Mouse (Mus musculus): ENCODE data around the gene Krtcap2. TPM values are rescaled to one million over a fixed set of nuclear protein-coding genes. Genes with fewer than 3 reads are reported as not detected.
A peak's percentile ranks its signal among the peaks of the same experiment; 100 is the strongest.

The Krtcap2 gene
- total RNA-seq, 2 experiments from 2014 or later, result 114 to 139 TPM

DNA sequence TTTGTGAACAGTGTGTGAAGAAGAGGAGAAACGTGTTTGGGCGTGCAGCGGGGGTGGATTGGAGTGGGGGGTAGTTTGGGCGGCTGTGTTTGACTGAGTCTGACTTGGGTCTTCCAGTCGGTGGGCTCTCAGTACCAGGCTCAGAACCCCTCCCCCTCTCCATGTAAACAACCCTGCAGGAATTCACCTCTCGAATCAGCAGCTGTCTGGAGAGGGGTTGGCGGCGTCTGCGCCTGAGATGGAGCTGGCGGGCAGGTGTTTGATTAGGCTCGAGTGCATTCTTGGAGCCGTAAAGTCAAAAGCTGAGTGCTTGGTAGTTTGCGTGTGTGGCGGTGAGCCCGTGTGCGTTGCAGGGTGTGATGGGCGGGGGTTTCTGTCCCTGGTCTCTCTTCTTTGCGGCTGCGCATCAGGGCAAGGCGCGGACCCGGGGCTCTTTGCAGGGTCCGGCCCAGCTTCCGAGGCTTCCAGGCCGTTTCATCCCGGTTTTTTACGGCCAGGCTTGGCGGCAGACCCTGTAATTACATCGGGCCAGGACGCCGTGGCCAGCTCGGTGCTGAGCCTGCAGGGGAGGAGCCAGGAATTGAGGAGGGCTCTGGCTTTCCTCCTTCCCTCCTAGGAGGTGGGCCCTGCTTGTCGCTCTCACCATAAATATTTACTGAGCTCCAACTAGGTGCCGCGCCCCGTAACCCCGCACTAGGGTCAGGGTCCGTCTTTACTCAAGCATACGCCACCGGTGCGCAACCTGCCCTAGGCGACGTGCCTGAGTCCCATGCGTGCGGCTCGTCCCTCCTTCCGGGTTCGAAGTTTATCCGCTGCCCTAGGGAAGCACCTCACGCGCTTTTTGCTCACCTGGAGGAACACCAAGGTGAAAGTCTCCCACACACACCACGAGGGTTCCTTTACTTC, 35.1 kb downstream of the Krtcap2 start, which contains the start of gene Efna1:
TSS of gene Efna1 (minus strand) at position 537 of the 906 bp plus-strand sequence.
- peak; percentile 51 to 63 for DNase-seq

DNA sequence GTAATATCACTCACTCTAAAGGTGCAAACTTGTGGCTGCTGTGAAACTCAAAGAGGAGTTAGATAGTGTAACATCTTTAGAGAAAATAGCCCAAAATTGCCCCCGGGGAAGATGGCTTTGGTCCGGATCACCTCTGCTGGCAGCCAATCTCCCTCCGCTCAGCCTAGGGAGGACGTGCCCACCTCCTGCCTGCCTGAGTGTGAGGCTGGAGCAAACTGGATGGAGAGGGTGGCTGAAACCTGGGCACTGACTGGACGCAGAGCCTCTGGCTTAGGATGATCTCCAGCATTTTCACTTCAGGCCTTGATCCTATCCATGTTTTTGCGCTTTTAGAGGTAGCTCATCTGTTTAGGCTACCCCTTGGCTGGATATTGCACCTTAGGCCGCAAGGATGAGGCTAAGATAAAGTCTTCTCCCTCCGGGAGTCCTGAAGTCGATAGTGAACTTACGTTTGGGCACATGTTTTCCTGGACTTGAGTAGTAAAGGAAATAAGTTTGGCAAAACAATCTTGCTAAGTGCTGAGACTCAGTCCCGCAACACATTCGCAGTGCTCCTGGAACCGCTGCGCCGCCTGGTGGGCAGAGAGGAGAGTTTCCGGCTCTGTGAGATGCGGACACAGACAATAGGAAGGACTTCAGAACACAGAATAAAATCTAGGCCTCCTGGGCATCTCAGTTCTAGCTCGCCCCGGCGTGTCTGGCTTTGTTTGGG, 36.0 kb downstream of the Krtcap2 start:
- DNase-seq, result peak; percentile 88 to 92

- no peak for DNase-seq
Observed at GRCm38 (mm10) chr3:89282291-89282643, 36.5 kb downstream of the Krtcap2 start.

DNA sequence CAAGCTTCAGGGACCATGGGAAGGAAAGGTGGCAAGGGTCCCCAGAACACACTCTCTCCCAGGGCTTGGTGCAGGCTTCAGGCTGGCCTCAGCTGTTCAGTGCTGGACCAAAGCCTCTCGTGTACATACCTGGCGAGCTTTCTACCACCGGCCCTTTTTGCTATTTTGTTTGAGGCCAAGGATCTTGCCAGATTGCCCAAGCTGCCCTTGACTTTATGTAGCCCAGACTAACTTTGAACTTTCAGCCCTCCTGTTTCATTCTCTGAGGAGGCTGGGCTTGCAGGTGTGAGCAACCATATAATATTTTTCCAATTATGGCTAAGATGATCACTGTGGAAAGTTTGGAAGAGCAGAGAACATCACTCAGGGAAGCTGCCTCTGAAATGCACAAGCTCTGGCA, 38.5 kb downstream of the Krtcap2 start:
- DNase-seq, result no peak

DNA sequence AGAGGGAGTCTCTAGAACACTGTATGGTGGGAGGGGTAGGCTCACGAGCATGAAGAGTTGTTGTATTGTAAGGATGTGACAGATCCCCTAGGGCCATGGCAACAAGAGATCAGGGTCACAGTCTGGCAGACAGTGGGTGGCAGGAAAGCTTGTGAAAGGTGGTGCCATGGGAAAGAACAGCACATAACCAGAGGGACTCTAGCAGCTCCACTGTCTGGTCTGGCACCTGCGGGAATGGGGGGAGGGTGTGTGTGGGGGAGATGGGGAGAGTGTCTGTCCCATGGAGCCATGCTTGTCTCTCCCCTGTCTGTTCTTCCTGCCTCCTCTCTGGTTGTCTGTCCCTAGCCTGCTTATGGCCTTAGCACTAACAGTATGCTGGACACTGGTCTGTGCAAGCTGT, 39.8 kb downstream of the Krtcap2 start:
- DNase-seq, result no peak

DNA sequence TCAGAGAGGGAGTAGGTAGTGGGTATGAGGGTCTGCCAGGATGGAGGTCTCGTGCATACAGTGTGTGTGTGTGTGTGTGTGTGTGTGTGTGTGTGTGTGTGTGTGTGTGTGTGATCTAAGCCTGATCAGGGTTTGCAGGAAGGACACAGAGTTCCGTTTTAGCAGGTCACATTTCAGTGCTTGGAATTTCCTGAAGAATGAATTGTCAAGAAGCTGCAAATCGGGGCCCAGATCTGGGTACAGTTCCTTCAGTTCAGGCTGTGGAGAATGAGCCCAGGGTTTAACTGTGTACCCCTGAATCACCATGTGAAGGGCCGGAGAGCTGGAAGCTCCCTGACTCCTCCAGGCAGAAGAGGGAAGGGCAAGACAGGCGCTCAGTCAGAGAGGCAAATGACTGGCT, 41.5 kb downstream of the Krtcap2 start:
- DNase-seq, result no peak

DNA sequence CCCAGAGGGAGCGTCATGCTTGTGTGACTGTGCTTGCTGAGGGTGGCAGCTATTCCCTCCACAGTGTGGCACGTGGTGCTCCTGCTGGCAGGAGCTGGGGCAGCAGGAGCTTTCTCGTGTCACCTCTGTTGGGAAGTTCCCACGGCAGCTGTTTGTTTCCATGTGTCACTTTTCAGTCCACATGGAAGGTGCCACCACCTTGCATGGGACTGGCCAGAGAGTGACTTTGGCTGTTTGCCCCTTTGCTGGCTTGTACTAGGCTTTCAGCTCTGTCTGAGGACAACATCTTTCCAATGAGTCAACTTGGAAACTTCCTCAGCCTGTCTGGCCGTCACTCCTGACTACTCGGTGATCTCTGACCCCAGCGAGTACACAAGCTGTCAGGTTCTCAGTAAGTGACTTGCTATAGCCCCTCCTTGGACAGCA, 42.8 kb downstream of the Krtcap2 start:
- DNase-seq, result no peak

- no peak for DNase-seq
Observed at GRCm38 (mm10) chr3:89291874-89292273, 46.1 kb downstream of the Krtcap2 start.

DNA sequence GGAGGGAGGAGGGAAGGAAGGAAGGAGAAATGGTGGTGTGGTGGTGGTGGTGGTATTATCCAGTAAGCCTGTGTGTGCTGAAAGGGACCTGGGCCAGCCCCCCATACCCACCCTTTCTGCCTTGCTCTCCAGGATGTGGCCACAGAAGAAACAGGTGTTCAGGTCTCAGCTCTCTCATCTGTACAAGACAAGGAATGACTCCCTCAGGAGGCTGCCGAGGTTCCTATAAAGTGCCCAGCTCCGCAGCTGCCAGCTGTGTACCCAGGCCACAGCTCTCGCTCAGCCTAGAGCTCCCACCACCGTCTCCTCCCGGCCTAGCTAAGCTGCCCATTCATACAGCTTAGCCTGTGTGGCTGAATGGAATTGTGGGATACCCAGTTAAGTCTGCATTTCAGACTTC, 46.5 kb downstream of the Krtcap2 start:
- DNase-seq, result no peak

DNA sequence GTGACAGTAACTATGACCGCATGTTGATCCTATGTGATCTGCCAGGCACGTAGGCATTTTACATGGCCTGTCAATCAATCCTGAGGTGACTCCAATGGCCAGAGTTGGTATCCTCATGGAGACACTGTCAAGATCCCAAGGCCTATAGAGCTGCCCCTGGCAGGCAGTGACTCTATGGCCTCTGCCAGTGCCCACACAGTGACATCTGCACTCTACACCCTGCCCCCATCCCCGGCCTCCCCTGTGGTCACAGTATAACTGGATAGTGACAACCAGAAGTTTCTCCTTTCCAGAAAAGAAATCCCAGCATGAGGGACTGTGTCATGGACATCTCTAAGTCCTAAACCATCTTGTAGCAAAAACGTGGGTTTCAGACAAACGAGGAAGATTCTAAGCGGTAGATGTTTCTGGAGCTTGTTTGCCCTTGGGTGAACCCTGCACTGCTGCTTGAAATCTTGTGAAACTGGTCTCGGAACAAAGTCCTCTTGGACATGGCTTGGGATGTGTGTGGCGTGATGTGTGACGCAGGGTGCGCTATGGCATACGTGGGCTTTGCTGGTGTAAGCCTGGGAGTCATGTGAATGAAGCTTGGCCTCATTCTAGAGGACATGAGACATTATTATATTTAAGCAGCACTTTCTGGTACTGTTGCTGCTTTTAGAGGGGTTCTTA, 47.6 kb downstream of the Krtcap2 start:
- no peak for DNase-seq

DNA sequence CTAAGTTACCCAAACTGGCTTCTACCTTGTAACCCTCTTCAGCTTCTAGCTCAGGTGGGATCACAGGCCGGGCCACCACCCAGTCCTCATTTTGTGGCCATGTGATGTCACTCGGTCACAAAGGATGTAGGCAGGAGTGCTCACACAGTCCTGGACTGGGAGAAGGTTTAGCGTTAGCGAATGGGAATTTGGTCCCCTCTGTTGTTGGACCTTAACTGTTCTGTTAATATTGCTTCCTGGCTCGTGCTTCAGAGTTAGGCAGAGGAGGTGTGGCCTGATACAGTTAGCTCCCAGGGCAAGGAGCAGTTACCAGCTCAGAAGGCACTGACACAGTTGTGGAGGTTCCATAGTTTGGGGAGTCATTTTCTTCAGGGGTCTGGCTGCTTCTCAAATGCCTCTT, 48.4 kb downstream of the Krtcap2 start:
- no peak for DNase-seq

DNA sequence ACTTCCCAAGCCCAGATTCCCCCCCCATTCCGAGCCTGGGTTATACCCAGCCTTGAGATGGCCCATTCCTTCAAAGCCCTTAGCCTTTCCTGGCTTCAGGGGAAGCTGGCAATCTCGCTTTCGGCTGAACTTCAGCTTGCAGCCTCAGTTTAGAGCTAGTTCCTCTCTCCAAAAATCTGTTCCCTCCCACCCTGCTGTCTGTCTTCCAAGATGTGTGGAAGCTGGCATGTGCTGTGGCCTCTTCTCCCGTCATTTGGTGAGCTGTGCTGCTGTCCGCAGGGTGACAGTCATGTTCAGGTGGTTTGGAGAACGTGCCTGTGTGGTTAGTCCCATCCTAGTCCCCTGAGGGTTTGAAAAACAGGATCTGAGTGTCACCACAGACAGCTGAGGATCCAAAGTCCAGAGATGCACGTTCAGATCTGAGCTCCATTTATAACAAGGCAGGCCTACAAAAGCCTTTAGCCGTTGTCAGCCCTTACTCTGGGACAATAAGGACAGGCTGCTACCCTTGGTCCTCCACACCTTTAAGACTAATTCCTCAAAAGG, 50.0 kb downstream of the Krtcap2 start:
- no peak for DNase-seq

DNA sequence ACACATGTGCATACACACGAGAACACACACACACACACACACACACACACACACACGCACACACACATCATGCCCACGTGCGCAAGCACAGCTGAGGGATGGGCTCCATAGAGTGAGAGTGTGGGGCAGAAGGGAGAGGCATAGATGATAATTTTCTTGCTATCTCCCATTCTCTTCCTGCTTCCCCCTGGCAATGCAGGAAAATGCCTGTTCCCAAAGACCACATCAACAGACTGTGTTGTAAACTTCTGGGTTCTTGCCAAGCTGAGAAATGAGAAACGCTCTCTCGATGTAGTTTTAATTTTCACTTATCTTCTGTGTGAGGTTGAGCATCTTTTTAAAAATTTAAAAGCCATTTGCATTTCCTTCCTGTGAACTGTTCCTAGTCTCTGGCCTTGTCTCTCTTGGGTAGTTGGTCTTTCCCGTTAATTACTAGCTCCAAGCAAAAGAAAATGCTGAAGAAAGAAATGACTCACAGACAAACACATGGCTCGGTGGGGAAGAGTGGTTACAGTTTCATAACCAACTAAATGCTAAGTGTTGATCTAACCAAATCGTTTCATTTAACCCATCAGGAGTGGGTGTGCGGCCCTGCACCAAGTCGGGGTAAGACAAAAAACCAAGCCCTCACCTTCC, 51.1 kb downstream of the Krtcap2 start:
- no peak for DNase-seq

- no peak for DNase-seq
Observed at GRCm38 (mm10) chr3:89298908-89299307, 53.1 kb downstream of the Krtcap2 start.

GRCm38 (mm10) chr3:89299499-89299898, 53.7 kb downstream of the Krtcap2 start:
- peak; percentile 64 to 67 for DNase-seq

Small RNA genes within 50 kb of the gene (microRNA-seq; reads per million reads assigned to microRNA genes)
- 19.4 reads per million, percentile 33 among the genes with 10 or more reads in this experiment for gene Mir92b

Other genes starting within 250 kb of the Krtcap2 start
- 10 to 100 TPM; 26.9 to 30.8 TPM for gene Rusc1, start 152.7 kb upstream of the Krtcap2 start, total RNA-seq (2021)
- gene Gm43738, start 144.9 kb upstream of the Krtcap2 start, total RNA-seq (2021), result under 1 TPM in 1 of 2 experiments, not detected in 1; 0.17 TPM
- 100 to 1,000 TPM; 353 to 497 TPM for gene Fdps, start 144.0 kb upstream of the Krtcap2 start, total RNA-seq (2021)
- not detected for gene Pklr, start 109.8 kb upstream of the Krtcap2 start, total RNA-seq (2021)
- gene Hcn3, start 85.8 kb upstream of the Krtcap2 start, total RNA-seq (2021), result 1 to 10 TPM; 1.9 to 9.7 TPM
- 10 to 100 TPM; 55.2 to 55.7 TPM for gene Clk2, start 81.2 kb upstream of the Krtcap2 start, total RNA-seq (2021)
- 10 to 100 TPM; 77.5 to 96.1 TPM for gene Scamp3, start 68.5 kb upstream of the Krtcap2 start, total RNA-seq (2021)
- 10 to 100 TPM; 13.5 to 17.1 TPM for gene Fam189b, start 62.8 kb upstream of the Krtcap2 start, total RNA-seq (2021)
- 10 to 100 TPM; 64.2 to 70.6 TPM for gene Gba, start 43.0 kb upstream of the Krtcap2 start, total RNA-seq (2021)
- 10 to 100 TPM in 1 of 2 experiments, 1 to 10 TPM in 1; 7.7 to 11.4 TPM for gene Thbs3, start 30.8 kb upstream of the Krtcap2 start, total RNA-seq (2021)
- 100 to 1,000 TPM; 136 to 165 TPM for gene Mtx1, start 18.9 kb upstream of the Krtcap2 start, total RNA-seq (2021)
- under 1 TPM in 1 of 2 experiments, not detected in 1; 0.56 TPM for gene Muc1, start 16.9 kb upstream of the Krtcap2 start, total RNA-seq (2021)
- gene Trim46, start 343 bp downstream of the Krtcap2 start, total RNA-seq (2021), result 1 to 10 TPM; 1.3 to 1.6 TPM
- 100 to 1,000 TPM; 117 to 130 TPM for gene Dpm3, start 13.4 kb downstream of the Krtcap2 start, total RNA-seq (2021)
- 10 to 100 TPM; 42.0 to 47.7 TPM for gene Slc50a1, start 24.6 kb downstream of the Krtcap2 start, total RNA-seq (2021)
- gene Efna1, start 35.2 kb downstream of the Krtcap2 start, total RNA-seq (2021), result 10 to 100 TPM in 1 of 2 experiments, 1 to 10 TPM in 1; 9.8 to 12.5 TPM
- gene Efna3, start 77.0 kb downstream of the Krtcap2 start, total RNA-seq (2021), result under 1 TPM; 0.23 to 0.53 TPM
- 1 to 10 TPM in 1 of 2 experiments, under 1 TPM in 1; 0.93 to 1.3 TPM for gene Efna4, start 92.1 kb downstream of the Krtcap2 start, total RNA-seq (2021)
- 10 to 100 TPM; 45.9 to 79.9 TPM for gene Adam15, start 104.0 kb downstream of the Krtcap2 start, total RNA-seq (2021)
- gene Dcst2, start 116.0 kb downstream of the Krtcap2 start, total RNA-seq (2021), result under 1 TPM; 0.20 to 0.56 TPM
- under 1 TPM in 1 of 2 experiments, not detected in 1; 0.56 TPM for gene Dcst1, start 119.3 kb downstream of the Krtcap2 start, total RNA-seq (2021)
- gene Zbtb7b, start 148.8 kb downstream of the Krtcap2 start, total RNA-seq (2021), result 10 to 100 TPM; 71.9 to 85.2 TPM
- 1 to 10 TPM in 1 of 2 experiments, under 1 TPM in 1; 0.40 to 1.3 TPM for gene Lenep, start 156.8 kb downstream of the Krtcap2 start, total RNA-seq (2021)
- gene Flad1, start 165.9 kb downstream of the Krtcap2 start, total RNA-seq (2021), result 10 to 100 TPM; 23.3 to 30.0 TPM
- gene Cks1b, start 172.4 kb downstream of the Krtcap2 start, total RNA-seq (2021), result 10 to 100 TPM; 25.1 to 36.1 TPM
- 10 to 100 TPM; 89.6 to 93.7 TPM for gene Shc1, start 172.5 kb downstream of the Krtcap2 start, total RNA-seq (2021)
- gene Pygo2, start 184.2 kb downstream of the Krtcap2 start, total RNA-seq (2021), result 10 to 100 TPM; 35.0 to 40.6 TPM
- gene Pbxip1, start 190.7 kb downstream of the Krtcap2 start, total RNA-seq (2021), result 10 to 100 TPM; 47.9 to 56.9 TPM
- gene Pmvk, start 208.6 kb downstream of the Krtcap2 start, total RNA-seq (2021), result 10 to 100 TPM; 25.2 to 36.2 TPM